Mouse (Mus musculus) hematopoietic stem cell, adult 5-6 weeks (primary cell): Measurements from ENCODE around the gene Tsn. TPM values are rescaled to one million over a fixed set of nuclear protein-coding genes. Genes with fewer than 3 reads are reported as not detected.

Source experiments
- ATAC-seq, 2 experiments: fragments of 125-278 bp in 1 of 2; replicated peaks in 1 of 2; 2 replicates each; pipeline ENCODE4 v1.8.0; 2016 to 2017; ENCODE audit warnings: inconsistent platforms in 2 of 2, mild to moderate bottlenecking in 2 of 2, moderate number of reproducible peaks in 2 of 2, low read depth in 1 of 2, moderate TSS enrichment in 1 of 2; ENCODE audit not compliant: low FRiP score in 2 of 2, poor library complexity in 2 of 2, severe bottlenecking in 2 of 2, insufficient read depth in 1 of 2, low TSS enrichment in 1 of 2
- total RNA-seq: library from RNA; stranded (forward); fragments of 172-1452, 232-1000 nt; gene quantifications from 2 replicates; pipeline ENCODE4 v1.2.3, GENCODE M21; 2017

Gene Tsn
- total RNA-seq, 1 experiment from 2014 or later = 54.4 TPM

- no peak for ATAC-seq
These were observed 59.6 kb downstream of the Tsn start for GRCm38 (mm10) chr1:118251931-118252330.

Other genes with a start within 250 kb of the Tsn start
- not detected in 2 replicates for gene Gm29106, start 135.2 kb downstream of the Tsn start, total RNA-seq
- gene Nifk, start 10.1 kb upstream of the Tsn start, total RNA-seq = 124 and 153 TPM in 2 replicates
- 56.7 and 66.0 TPM in 2 replicates for gene Clasp1, start 77.3 kb upstream of the Tsn start, total RNA-seq